Mouse (Mus musculus): ENCODE data around the gene Smpdl3a.

Smpdl3a gene

DNA sequence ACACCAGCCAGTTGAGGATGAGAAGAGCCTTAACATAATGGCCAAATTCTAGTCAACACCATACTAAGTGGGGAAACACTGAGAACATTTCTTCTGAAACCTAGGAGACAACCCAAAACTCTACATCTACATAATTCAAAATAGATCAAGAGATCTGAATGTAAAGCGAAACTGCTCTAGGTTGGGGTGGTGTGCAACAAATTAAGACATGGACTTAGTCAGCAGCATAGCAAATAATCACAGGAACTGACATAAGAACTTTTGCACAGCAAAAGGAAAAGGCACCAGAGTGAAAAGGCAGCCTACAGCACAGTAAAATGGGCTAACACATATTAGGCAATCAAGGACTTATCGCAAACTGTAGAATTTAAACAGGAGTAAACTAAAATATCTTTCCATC, 25.1 kb downstream of the Smpdl3a start:
- DNase-seq (ENCODE audit: low spot score) = no peak

DNA sequence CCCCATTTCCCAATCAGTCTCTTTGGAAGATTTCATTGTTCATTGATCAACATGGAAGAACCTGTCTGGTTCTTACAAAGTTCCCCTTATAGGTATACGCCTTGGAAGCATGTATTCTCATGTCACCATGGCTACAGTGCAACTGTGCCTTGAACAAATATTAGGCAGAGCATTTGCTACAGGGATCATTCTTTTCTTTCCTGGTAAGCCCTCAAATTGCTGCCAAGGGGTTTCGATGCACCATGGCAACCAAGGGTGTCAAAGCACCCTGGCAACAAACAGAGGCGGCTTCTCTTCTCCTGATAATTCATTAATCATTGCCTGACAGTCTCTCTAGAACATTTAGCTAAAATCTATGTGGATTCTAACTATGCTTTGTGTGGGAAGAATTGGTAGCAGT, 28.3 kb downstream of the Smpdl3a start:
- peak; percentile 63 for DNase-seq (ENCODE audit: low spot score)

DNA sequence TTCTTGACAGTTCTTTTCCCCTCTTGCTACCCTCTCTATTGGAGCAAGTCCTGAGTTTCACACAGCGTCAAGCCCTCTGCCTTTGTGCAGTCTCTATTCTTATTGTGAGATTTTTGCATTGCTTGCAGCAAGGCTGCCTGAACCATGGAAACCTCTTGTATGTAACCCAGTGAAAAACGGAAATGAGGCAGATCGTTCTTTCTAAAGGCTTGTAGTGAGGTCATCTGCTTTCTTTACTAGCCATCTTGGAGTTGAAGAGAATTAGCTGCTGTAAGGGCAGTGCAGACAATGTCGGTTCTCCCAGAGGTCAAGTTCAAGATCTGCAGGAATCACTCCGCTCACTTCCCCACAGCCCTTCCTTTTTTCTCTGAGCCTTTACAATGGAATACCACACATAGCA, 34.5 kb downstream of the Smpdl3a start:
- no peak for DNase-seq (ENCODE audit: low spot score)

GRCm38 (mm10) chr10:57829621-57830020, 35.5 kb downstream of the Smpdl3a start:
- no peak for DNase-seq (ENCODE audit: low spot score)

DNA sequence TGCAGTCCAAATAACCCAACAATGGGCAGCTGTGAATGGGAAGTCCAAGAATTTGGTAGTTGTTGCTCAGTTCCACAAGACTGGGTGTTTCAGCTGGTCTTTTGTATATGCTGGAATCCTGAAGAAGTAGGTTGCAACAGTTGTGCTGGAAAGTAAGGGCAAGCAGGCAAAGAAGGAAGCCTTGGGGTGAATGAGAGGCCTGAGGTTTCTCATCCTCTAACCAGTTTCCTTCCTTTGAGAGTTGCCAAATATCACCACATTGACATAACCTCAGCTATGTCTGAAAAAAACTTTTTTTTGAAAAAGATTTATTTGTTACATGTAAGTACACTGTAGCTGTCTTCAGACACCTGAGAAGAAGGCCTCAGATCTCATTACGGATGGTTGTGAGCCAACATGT, 41.0 kb downstream of the Smpdl3a start:
- no peak for DNase-seq (ENCODE audit: low spot score)

DNA sequence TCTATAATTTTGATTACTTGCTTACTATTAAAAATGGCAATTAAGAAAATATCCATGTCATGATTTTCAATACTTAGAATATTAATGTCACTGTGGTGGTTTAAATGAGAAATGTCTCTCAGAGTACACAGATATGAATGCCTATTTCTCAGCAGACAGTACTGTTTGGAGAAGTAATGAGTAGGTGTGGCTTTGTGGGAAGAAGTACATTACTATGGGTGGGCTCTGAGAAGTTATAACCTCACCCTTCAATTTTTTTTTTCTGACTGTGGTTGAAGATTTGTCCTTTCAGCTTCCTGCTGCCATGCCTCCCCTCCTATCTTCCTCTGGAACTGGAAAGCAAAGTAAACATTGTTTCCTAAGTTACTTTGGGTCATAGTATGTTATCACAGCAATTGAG, 41.8 kb downstream of the Smpdl3a start:
- no peak for DNase-seq (ENCODE audit: low spot score)

DNA sequence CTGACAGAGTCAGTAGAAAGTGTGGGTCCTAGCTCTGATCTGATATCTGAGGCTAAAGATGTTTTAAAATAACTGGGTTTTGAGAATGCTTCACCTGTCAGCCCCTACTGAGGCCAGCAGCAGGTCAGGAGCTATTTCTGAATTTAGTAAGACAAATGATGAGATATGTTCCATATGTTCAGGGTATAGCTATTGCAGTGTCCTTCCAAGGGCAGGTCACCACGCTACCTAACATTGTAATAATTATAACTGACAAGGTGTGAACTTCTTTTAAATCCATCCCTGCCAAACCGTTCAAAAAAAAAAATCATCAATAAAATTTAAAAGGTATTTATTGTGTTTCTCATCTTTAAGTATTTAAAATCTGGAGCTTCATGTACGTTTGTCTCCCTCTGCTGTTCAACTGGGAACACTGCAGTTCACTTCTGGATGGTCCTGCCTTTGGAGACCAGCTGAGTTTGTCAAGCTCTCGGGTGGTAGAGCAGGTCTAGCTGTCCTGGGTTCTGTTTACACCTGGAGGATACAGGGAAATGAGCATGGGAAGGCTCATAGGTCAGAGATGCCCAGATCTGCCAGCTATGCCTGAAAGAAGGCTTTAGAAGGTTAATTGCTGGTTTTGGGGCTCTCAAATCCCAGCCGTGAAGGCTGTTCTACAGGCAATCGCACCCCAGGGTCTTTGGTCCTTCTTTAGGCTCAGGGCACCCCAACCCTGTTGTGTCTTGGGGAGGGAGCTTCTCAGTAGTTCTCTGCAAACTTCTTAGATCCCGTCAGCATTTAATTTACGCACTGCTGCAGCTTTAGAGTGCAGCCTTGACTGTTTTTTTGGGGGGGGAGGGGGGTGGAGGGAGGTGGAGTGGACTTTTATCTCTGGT, 47.7 kb downstream of the Smpdl3a start:
- peak; percentile 79 for DNase-seq (ENCODE audit: low spot score)

DNA sequence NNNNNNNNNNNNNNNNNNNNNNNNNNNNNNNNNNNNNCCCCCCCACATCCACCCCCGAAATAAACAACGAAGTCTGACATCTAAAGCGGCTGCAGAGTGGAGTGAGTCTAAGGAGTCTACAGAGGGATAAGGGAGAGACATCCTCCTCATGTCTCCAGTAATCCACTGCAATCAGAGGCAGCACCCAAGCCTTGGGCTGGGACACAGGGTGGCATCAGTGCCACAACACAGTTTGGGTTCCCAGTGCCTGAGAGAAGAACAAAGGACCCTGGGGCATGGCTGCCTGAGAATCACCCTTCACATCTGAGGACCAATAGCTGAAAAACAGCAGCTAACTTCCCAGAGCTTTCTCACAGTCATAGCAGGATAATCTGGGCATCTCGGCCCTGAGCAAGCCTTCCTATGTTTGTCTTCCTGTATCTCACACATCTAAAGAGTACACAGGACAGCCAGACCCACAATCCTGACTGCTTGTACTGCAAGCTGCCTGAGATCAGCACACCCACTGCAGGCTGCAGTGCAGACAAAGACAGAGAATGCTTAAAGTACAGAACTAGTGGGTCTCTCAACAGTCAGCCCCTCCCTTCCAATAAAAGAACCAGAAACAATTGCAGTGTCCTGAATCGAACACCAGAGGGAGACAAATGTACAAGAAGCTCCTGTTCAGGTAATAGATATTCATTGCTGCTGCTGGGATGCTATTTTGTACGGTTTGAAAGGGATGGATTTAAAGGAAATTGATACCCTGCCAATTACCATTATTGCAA, 54.0 kb downstream of the Smpdl3a start:
- peak; percentile 43 for DNase-seq (ENCODE audit: low spot score)
